Mouse (Mus musculus) inflammation-experienced regulatory T-cells, adult 6 months (primary cell): ENCODE data around the gene Pnma5. TPM values are rescaled to one million over a fixed set of nuclear protein-coding genes. Genes with fewer than 3 reads are reported as not detected.

ENCODE experiments used
- ATAC-seq: one replicate; pipeline ENCODE4 v1.8.0; 2017
- polyA plus RNA-seq, 3 experiments: library from polyadenylated mRNA; unstranded; fragments of 100-300 nt; shearing (Covaris generic); gene quantifications; one replicate each; pipeline ENCODE4 v1.2.1; 2017

Gene Pnma5
- polyA plus RNA-seq, 3 experiments from 2014 or later: not detected

- no peak for ATAC-seq
Measured at GRCm38 (mm10) chrX:72985607-72986006, 51.3 kb downstream of the Pnma5 start.

Other genes starting within 250 kb of the Pnma5 start
- gene Gabrq, start 211.9 kb downstream of the Pnma5 start, polyA plus RNA-seq: not detected
- gene Cetn2, start 118.7 kb downstream of the Pnma5 start, polyA plus RNA-seq: 100 to 1,000 TPM; 141 to 162 (median 151) TPM
- gene Nsdhl, start 118.5 kb downstream of the Pnma5 start, polyA plus RNA-seq: 10 to 100 TPM; 22.2 to 33.4 (median 27.8) TPM
- not detected for gene Zfp185, start 49.8 kb downstream of the Pnma5 start, polyA plus RNA-seq
- gene Pnma3, start 27.7 kb upstream of the Pnma5 start, polyA plus RNA-seq: not detected
- gene Xlr4a, start 45.4 kb upstream of the Pnma5 start, polyA plus RNA-seq: 100 to 1,000 TPM; 107 to 143 (median 134) TPM
- 1 to 10 TPM in 1 of 3 experiments, under 1 TPM in 1, not detected in 1; 0.46 to 2.5 TPM for gene Xlr3a, start 60.0 kb upstream of the Pnma5 start, polyA plus RNA-seq
- gene Gm14685, start 79.9 kb upstream of the Pnma5 start, polyA plus RNA-seq: not detected
- gene Xlr5b, start 111.7 kb upstream of the Pnma5 start, polyA plus RNA-seq: not detected
- not detected for gene DXBay18, start 112.3 kb upstream of the Pnma5 start, polyA plus RNA-seq
- gene Spin2d, start 139.9 kb upstream of the Pnma5 start, polyA plus RNA-seq: not detected
- gene Xlr3b, start 155.1 kb upstream of the Pnma5 start, polyA plus RNA-seq: 10 to 100 TPM in 2 of 3 experiments, under 1 TPM in 1; 0.69 to 13.8 (median 11.1) TPM
- 100 to 1,000 TPM; 158 to 187 (median 175) TPM for gene Xlr4b, start 177.2 kb upstream of the Pnma5 start, polyA plus RNA-seq
- gene F8a, start 191.2 kb upstream of the Pnma5 start, polyA plus RNA-seq: 1 to 10 TPM; 1.5 to 2.1 (median 1.8) TPM
- gene Xlr4c, start 206.0 kb upstream of the Pnma5 start, polyA plus RNA-seq: 100 to 1,000 TPM in 2 of 3 experiments, 10 to 100 TPM in 1; 76.9 to 140 (median 112) TPM
- gene Xlr3c, start 228.3 kb upstream of the Pnma5 start, polyA plus RNA-seq: not detected